Mouse (Mus musculus): ENCODE measurements around the gene Gpr137. TPM values are rescaled to one million over a fixed set of nuclear protein-coding genes. Genes with fewer than 3 reads are reported as not detected.

Gene Gpr137
- total RNA-seq, 1 experiment from 2014 or later = 23.5 TPM

- peak; percentile 60 for ATAC-seq (ENCODE audit: extremely low read depth, insufficient number of reproducible peaks, low FRiP score, poor library complexity, severe bottlenecking)
Observed at GRCm38 (mm10) chr19:6974211-6975205, 32.2 kb upstream of the Gpr137 start, which contains the start of gene Ppp1r14b. TSS of gene Ppp1r14b (plus strand) at chr19:6974968.

- ATAC-seq (ENCODE audit: extremely low read depth, insufficient number of reproducible peaks, low FRiP score, poor library complexity, severe bottlenecking) = no peak
Observed at GRCm38 (mm10) chr19:6973581-6974190, 31.4 kb upstream of the Gpr137 start.

- ATAC-seq (ENCODE audit: extremely low read depth, insufficient number of reproducible peaks, low FRiP score, poor library complexity, severe bottlenecking) = no peak
Observed at GRCm38 (mm10) chr19:6972247-6972917, 30.1 kb upstream of the Gpr137 start.

GRCm38 (mm10) chr19:6971644-6972043 lies 29.4 kb upstream of the Gpr137 start:
- ATAC-seq (ENCODE audit: extremely low read depth, insufficient number of reproducible peaks, low FRiP score, poor library complexity, severe bottlenecking) = no peak

- ATAC-seq (ENCODE audit: extremely low read depth, insufficient number of reproducible peaks, low FRiP score, poor library complexity, severe bottlenecking) = no peak
Observed at GRCm38 (mm10) chr19:6970460-6971085, 28.3 kb upstream of the Gpr137 start.

- peak; percentile 21; the same call in 1 of the 2 replicates for ATAC-seq (ENCODE audit: extremely low read depth, insufficient number of reproducible peaks, low FRiP score, poor library complexity, severe bottlenecking)
Observed at GRCm38 (mm10) chr19:6969665-6970381, 27.5 kb upstream of the Gpr137 start.

GRCm38 (mm10) chr19:6969291-6969664 lies 27.0 kb upstream of the Gpr137 start:
- ATAC-seq (ENCODE audit: extremely low read depth, insufficient number of reproducible peaks, low FRiP score, poor library complexity, severe bottlenecking) = no peak

GRCm38 (mm10) chr19:6968491-6969271 lies 26.4 kb upstream of the Gpr137 start:
- ATAC-seq (ENCODE audit: extremely low read depth, insufficient number of reproducible peaks, low FRiP score, poor library complexity, severe bottlenecking) = no peak

- ATAC-seq (ENCODE audit: extremely low read depth, insufficient number of reproducible peaks, low FRiP score, poor library complexity, severe bottlenecking) = no peak
Observed at GRCm38 (mm10) chr19:6956461-6956860, 14.2 kb upstream of the Gpr137 start.

GRCm38 (mm10) chr19:6955424-6955823 lies 13.1 kb upstream of the Gpr137 start:
- ATAC-seq (ENCODE audit: extremely low read depth, insufficient number of reproducible peaks, low FRiP score, poor library complexity, severe bottlenecking) = no peak

GRCm38 (mm10) chr19:6954046-6954445 lies 11.8 kb upstream of the Gpr137 start:
- ATAC-seq (ENCODE audit: extremely low read depth, insufficient number of reproducible peaks, low FRiP score, poor library complexity, severe bottlenecking) = no peak

- no peak for ATAC-seq (ENCODE audit: extremely low read depth, insufficient number of reproducible peaks, low FRiP score, poor library complexity, severe bottlenecking)
Observed at GRCm38 (mm10) chr19:6952712-6953037, 10.4 kb upstream of the Gpr137 start.

GRCm38 (mm10) chr19:6951994-6952711 lies 9.9 kb upstream of the Gpr137 start:
- ATAC-seq (ENCODE audit: extremely low read depth, insufficient number of reproducible peaks, low FRiP score, poor library complexity, severe bottlenecking) = no peak

- peak; percentile 21; the same call in 1 of the 2 replicates for ATAC-seq (ENCODE audit: extremely low read depth, insufficient number of reproducible peaks, low FRiP score, poor library complexity, severe bottlenecking)
Observed at GRCm38 (mm10) chr19:6951381-6951968, 9.2 kb upstream of the Gpr137 start.

GRCm38 (mm10) chr19:6950613-6951153 lies 8.4 kb upstream of the Gpr137 start:
- ATAC-seq (ENCODE audit: extremely low read depth, insufficient number of reproducible peaks, low FRiP score, poor library complexity, severe bottlenecking) = no peak

GRCm38 (mm10) chr19:6949951-6950350 lies 7.7 kb upstream of the Gpr137 start:
- ATAC-seq (ENCODE audit: extremely low read depth, insufficient number of reproducible peaks, low FRiP score, poor library complexity, severe bottlenecking) = no peak

- no peak for ATAC-seq (ENCODE audit: extremely low read depth, insufficient number of reproducible peaks, low FRiP score, poor library complexity, severe bottlenecking)
Observed at GRCm38 (mm10) chr19:6949532-6949931, 7.3 kb upstream of the Gpr137 start.

Measured in neutrophil, adult 5-6 weeks (primary cell).